Mouse (Mus musculus): Measurements from ENCODE around the gene Eif3k.

DNA sequence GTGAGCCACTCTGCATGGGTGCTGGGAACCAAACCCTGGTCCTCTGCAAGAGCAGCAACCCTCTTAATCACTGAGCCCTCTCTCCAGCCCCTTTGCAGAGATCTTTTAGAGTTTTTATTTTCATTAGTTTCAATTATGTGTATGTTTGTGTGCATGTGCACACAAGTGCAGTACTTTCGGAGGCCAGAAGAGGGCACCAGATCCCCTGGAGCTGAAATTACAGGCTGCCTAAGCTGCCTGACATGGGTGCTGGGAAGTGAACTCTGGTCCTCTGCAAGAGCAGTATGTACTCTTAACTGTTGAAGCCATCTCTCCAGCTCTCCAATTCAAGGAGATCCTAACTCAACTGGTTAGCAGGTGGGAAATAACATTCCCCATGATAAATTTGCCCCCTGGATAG is 33.3 kb upstream of the Eif3k start:
- TF ChIP-seq POLR2A (IDR thresholded peaks at IDR 0.05; ENCODE audit: low read depth, low read length) (no peak), CTCF (IDR thresholded peaks at IDR 0.05; ENCODE audit: extremely low read depth, insufficient read depth, insufficient read length, insufficient replicate concordance) (no peak)

All from spleen, adult 2 months (tissue).